Mouse (Mus musculus) spleen, postnatal 4 days (tissue): Measurements from ENCODE around the gene Entpd2.

Experiments
- DNase-seq, 2 experiments: peaks; one replicate each; pipeline ENCODE4 v3.0.0; 2022; ENCODE audit warnings: low spot score in 2 of 2

Entpd2 gene

GRCm38 (mm10) chr2:25395721-25396596 is at the start of gene Entpd2:
Gene Entpd2 (plus strand): TSS chr2:25395874.
- peak in 1 of 2 experiments; percentile 12 for DNase-seq

DNA sequence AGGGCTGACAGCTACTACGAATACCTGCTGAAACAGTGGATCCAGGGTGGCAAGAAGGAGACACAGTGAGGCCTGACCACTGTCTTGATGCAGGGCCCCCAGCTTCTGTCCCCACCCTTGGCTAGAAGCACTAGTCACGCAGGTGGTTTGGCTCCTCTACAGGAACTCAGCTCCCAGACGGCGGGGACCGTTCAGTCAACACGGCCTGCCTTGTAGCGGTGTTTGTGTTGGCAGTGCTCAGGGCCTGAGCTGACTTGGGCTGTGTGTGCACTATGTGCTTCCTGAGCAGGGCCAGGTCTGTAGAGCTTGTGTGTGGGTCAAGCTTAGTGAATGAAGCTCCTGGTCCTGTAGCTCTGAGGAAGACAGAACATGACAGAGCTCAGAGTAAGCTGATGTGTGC is 47.5 kb upstream of the Entpd2 start:
- DNase-seq, result no peak

DNA sequence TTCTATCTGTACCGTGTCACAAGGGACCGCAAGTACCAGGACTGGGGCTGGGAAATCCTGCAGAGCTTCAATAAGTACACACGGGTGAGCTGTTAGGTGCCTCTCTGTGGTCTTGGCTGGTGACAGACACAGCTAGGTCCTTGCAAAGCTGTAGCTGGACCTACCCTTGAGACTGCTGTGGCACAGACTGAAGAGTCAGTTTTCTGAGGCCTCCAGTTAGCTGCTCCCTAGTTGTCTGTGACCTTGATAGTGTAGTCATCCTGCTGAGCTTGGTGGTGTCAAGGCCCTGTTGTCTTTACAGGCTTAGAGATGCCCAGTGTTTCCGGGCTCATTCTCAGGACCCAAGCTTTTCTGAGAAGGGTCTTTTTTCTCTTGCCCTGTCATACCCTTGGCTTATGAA is 46.2 kb upstream of the Entpd2 start:
- no peak for DNase-seq

GRCm38 (mm10) chr2:25350701-25351100 is 45.0 kb upstream of the Entpd2 start:
- no peak for DNase-seq

GRCm38 (mm10) chr2:25354211-25354610 is 41.5 kb upstream of the Entpd2 start:
- no peak for DNase-seq

- no peak for DNase-seq
Observed at GRCm38 (mm10) chr2:25355419-25356066, 40.1 kb upstream of the Entpd2 start.

DNA sequence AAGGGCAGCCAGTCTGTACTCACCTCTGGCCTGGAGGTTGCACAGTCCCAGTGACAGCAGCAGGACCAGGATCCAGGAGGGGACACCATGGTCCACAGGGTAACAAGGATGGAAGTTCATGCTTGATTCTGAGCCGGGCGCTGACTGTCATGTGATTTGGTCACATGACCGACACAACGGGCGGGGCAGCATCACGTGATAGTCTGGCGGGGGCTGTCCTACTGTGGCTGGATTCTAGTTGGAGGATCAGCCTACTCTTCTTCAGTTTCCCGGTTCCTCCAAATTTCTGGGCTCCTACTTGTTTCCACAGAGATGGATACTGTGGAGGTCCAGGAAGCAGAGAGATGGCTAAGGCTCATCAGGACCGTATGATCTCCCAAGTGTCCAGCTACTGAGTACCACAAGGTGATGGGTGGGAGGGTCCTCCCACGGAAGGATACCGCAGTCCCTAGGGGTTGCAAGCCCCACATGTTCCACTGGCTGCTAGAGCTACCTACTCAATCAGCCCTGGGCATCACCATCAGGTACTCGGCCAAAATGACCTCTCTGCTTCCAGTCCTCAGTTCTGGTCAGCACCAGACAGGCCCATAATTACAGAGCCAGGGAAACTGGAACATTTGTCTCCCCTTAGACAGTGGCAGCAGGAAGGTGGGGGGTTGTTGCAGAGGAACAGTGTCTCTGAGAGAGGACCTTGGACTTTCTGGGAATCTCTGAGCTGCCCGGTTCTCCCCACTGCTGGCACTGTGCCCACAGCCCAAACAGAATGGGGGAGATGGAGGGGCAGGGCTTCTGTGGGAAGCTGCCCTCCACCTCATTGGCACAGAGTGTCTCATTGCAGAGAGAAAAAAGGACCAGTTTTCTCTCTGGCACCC is 39.2 kb upstream of the Entpd2 start, which contains the start of gene Dpp7:
Dpp7 (minus strand) TSS at position 152 of the 872 bp plus-strand sequence.
- peak; percentile 79 to 87 for DNase-seq

DNA sequence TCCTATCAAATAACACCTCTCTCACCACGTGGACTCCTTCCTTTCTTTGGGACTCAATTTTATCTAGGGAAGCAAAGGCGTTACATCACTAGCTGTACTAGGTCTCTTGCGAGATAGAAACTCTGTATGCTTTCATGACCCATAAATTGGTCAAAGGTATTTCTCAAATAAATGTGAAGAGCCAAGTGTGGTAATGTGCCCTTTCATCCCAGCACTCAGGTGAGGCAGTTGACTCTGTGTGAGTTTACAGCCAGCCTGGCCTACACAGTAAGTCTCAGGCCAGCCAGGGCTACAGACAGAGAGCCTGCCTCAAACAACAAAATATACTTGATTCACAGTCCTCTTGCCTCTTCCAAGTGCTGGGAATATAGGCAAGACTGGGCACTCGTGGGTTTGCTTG is 35.8 kb upstream of the Entpd2 start:
- no peak for DNase-seq

- no peak for DNase-seq
Observed at GRCm38 (mm10) chr2:25363478-25364178, 32.0 kb upstream of the Entpd2 start.

- no peak for DNase-seq
Observed at GRCm38 (mm10) chr2:25364313-25364712, 31.4 kb upstream of the Entpd2 start.

GRCm38 (mm10) chr2:25364761-25365090 is 30.9 kb upstream of the Entpd2 start:
- DNase-seq, result no peak

DNA sequence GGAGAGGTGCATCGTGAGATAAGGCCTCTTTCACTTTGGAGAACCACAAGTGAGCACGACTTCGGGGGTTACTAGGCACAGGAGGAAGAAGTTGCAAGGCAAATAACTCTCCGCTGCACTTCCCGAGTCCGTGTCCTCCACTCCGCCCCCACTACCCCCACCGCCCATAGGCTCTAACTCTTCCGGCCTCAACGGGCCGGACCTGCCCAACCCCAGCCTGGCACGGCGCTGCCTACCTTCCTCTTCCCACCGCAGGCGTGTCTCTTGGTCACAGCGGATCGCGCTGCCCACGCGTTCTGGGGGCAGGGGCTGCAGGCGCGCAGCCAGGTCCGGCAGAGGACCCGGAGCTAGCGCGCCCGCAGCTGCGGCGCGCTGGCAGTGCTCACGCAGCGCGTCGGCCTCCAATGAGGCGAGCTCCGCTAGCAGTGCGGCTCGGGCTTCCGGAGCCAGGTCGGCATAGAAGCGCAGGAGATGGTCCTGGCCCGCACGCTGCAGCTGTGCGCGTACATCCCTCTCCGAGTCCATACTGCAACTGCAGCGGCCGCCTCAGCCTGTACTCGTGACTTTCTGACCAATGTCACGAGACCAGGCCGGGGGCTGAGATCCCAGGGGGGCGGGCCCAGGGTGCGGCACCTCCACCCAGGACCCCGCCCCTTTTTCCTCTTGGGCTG is 30.4 kb upstream of the Entpd2 start, which contains the start of gene Uap1l1:
Uap1l1 (minus strand) TSS at position 592 of the 671 bp plus-strand sequence.
- DNase-seq, result peak; percentile 65 to 79

DNA sequence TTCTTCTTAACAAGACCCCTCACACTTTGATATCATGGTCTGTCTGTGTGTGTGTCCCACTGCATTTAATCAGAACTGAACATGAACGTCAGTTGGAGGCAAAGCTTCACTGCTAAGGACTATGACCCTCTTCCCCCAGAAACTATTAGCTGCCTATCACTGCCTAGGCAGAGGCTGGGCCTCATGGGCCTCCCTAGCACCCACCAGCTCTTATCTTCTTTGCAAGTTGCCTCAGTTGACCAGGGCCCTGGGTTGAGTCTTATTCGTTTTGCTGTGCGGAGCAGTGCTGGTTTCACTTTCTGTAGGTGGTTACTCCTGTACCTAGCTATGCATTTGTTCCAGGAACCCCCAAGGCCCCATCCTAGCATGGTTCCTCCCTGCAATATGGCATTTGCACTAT is 25.7 kb upstream of the Entpd2 start:
- DNase-seq, result no peak

DNA sequence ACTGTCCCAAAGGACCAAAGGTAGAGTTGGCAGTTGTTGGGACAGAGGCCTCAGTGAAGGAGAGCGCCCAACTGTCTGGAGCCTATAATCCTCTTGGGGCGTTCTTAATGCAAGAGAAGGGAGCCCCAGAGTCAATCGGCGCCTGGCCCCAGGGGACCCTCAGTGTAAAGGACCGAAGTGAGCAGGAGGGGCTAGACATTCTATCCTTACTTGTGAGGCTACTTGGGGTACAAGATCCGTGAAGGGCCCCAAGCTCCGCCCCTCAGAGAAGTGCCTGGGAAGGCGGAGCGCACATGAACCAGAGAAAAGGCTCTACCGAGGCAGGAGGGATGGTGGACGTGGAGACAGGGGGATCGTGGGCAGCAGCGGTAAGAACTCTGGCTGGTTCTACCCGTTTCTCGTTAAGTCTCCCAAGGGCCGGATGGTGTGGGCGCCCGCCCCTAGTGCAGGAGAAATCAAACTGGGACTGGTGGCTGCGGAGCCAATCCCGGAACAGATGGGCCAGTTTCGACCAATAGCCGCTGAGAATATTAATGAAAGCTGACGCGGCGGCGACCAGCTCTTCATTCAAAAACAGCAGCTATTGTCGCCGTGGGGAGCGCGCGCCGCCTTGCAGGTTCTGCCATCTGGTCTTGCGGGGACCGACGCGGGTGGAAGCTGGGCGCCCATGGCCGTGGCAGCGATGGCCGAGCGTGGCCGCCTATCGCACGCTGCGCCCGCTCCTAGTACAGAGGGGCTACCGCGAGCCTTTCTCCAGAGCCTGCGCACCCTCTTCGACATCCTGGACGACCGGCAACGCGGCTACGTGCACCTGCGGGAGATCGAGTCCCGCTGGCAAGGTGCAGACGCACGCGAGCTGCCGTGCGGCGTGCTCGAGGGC is 23.7 kb upstream of the Entpd2 start, which contains the start of gene Sapcd2:
Sapcd2 (plus strand) TSS at position 558 of the 880 bp plus-strand sequence.
- peak; percentile 87 to 90 for DNase-seq

DNA sequence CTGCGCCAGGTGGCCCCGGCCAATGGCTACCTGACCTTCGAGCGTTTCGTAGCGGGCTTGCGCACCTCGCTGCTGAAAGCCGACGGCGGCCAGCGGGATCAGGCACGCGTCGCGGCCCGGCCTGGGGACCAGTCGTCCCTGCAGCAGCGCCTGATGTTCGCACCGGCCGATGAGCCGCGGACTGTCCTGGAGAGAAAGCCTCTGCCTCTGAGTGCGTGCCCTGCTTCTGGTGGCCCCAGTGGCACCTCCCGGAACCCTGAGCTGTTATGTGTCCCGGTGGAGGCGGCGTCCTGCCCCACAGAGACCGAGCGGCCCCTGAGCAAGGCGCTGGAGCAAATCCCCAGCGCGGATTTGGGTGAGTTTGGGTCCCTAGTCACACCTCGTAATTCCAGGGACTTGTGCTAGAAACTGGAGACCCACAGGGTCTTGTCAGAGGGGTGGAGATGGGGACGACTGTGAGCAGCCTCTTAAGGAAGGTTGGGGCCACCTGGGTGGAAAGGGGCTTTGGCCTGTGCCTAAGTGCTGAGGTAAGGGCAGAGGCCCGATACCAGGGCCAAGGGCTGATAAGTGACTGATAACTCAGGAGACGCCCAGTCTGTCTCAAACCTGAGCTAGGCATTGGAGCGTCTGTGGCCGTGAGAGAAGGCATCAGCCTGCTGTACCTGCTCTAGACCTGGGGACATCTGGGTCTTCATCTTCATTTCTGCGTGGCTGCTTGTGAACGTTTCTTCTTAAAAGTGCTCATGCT is 22.9 kb upstream of the Entpd2 start:
- peak in 1 of 2 experiments; percentile 78 for DNase-seq

- no peak for DNase-seq
Observed at GRCm38 (mm10) chr2:25373431-25373830, 22.2 kb upstream of the Entpd2 start.

DNA sequence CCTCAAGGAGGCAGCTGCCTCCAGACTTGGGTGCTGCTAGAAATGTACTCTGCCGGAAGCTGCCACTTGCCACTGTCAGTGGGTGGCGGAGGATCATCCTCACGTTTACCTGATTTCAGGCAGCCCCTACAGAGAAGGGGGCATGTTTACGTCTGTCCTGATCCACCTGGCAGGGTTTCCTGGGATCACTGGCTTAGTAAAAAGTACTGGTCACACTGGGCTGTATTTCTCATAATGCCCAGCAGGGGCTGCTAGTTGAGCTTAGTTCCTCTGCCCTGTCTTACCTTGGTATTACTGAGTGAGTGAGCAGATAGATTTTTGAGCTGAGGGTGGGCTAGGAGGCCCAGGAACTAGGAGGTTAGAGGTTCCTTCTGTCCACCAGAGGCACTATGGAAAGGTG is 19.1 kb upstream of the Entpd2 start:
- DNase-seq, result no peak

DNA sequence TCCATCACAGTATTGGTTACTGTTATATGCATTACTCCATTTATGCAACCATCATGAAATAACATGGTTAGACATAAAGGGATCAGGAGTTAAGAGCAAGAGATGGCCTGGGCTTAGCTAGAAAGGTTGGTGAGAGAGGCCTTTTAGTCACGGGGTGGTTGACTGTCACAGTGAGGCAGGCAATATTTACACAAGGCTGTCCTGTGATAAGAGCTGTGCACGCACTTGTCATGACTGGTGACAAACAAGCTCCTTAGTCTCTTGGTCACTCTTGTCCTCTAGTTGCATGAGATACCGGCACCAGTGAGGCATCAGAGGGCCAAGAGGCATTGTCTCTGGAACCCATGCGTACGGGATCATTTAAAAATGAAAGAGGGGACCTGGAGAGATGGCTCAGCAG is 11.2 kb upstream of the Entpd2 start:
- DNase-seq, result no peak

GRCm38 (mm10) chr2:25391266-25391665 is 4.4 kb upstream of the Entpd2 start:
- no peak for DNase-seq
